Mouse (Mus musculus) MEL (cell line): ENCODE measurements around the gene Sc5d. TPM values are rescaled to one million over a fixed set of nuclear protein-coding genes. Genes with fewer than 3 reads are reported as not detected.

Experiments
- DNase-seq: peaks from one replicate; pipeline ENCODE4 v3.0.0; 2011; ENCODE audit warnings: low read depth, low spot score
- H3K27ac ChIP-seq: 2 replicates; pipeline ENCODE4 v1.5.1; 2012; ENCODE audit warnings: low read depth, mild to moderate bottlenecking, control low read depth, low read length, moderate library complexity; ENCODE audit not compliant: control insufficient read depth
- H3K27me3 ChIP-seq, 2 experiments: fragments of 150-350 bp in 1 of 2; sonication (generic) in 1 of 2; 2 replicates each; pipeline ENCODE4 v1.6.1; 2012; ENCODE audit warnings: low read length in 2 of 2, mild to moderate bottlenecking in 2 of 2, improper control_type of control experiment in 1 of 2, moderate library complexity in 1 of 2; ENCODE audit not compliant: insufficient read depth in 2 of 2, control insufficient read depth in 1 of 2
- H3K36me3 ChIP-seq, 2 experiments: 2 replicates each; pipeline ENCODE4 v1.6.1; 2012 to 2014; ENCODE audit warnings: low read length in 2 of 2, improper control_type of control experiment in 1 of 2, inconsistent platforms in 1 of 2, mild to moderate bottlenecking in 1 of 2; ENCODE audit not compliant: insufficient read depth in 2 of 2, control insufficient read depth in 1 of 2
- H3K4me1 ChIP-seq, 2 experiments: fragments of 150-350 bp in 1 of 2; sonication (generic) in 1 of 2; 2 replicates each; pipeline ENCODE4 v1.6.1; 2012; ENCODE audit warnings: low read length in 2 of 2, improper control_type of control experiment in 1 of 2, mild to moderate bottlenecking in 1 of 2; ENCODE audit not compliant: insufficient read depth in 2 of 2, control insufficient read depth in 1 of 2
- H3K4me3 ChIP-seq, 2 experiments: fragments of 150-350 bp in 1 of 2; sonication (generic) in 1 of 2; 2 replicates each; pipeline ENCODE4 v1.5.1; 2012; ENCODE audit warnings: low read depth in 2 of 2, low read length in 2 of 2, mild to moderate bottlenecking in 2 of 2, moderate library complexity in 2 of 2, control low read depth in 1 of 2, improper control_type of control experiment in 1 of 2; ENCODE audit not compliant: control insufficient read depth in 1 of 2, insufficient read depth in 1 of 2
- H3K79me2 ChIP-seq: 2 replicates; pipeline ENCODE4 v1.6.1; 2012; ENCODE audit warnings: mild to moderate bottlenecking, low read length, moderate library complexity; ENCODE audit not compliant: control insufficient read depth, poor library complexity, insufficient read depth
- H3K9ac ChIP-seq: 2 replicates; pipeline ENCODE4 v1.6.1; 2012; ENCODE audit warnings: low read depth, mild to moderate bottlenecking, control low read depth, low read length, moderate library complexity; ENCODE audit not compliant: control insufficient read depth, poor library complexity, severe bottlenecking
- H3K9me3 ChIP-seq: fragments of 150-350 bp; sonication (generic); replicated peaks from 2 replicates; pipeline ENCODE4 v1.6.1; 2012; ENCODE audit warnings: mild to moderate bottlenecking, low read length, improper control_type of control experiment, moderate library complexity; ENCODE audit not compliant: insufficient read depth
- BHLHE40 ChIP-seq: IDR thresholded peaks from 2 replicates; pipeline ENCODE4 v1.6.1; 2012; ENCODE audit warnings: low read depth, mild to moderate bottlenecking, inconsistent platforms, low read length, improper control_type of control experiment, borderline replicate concordance
- CHD1 ChIP-seq: IDR thresholded peaks from 2 replicates; pipeline ENCODE4 v1.6.1; 2012; ENCODE audit warnings: low read depth, mild to moderate bottlenecking, inconsistent platforms, low read length, improper control_type of control experiment
- CTCF ChIP-seq, 3 experiments: IDR thresholded peaks in 2 of 3; conservative IDR thresholded peaks in 1 of 3; 2 replicates each; pipeline ENCODE4 v1.5.1; 2011 to 2012; ENCODE audit warnings: low read length in 3 of 3, low read depth in 2 of 3, mild to moderate bottlenecking in 2 of 3, improper control_type of control experiment in 1 of 3, inconsistent platforms in 1 of 3, mixed read lengths in 1 of 3, moderate library complexity in 1 of 3; ENCODE audit not compliant: control insufficient read depth in 1 of 3, insufficient read depth in 1 of 3, poor library complexity in 1 of 3, severe bottlenecking in 1 of 3
- E2F4 ChIP-seq: IDR thresholded peaks from 2 replicates; pipeline ENCODE4 v1.6.1; 2011; ENCODE audit warnings: low read depth, low read length, improper control_type of control experiment, borderline replicate concordance
- EP300 ChIP-seq, 2 experiments: IDR thresholded peaks; 2 replicates each; pipeline ENCODE4 v1.6.1; 2011; ENCODE audit warnings: improper control_type of control experiment in 2 of 2, low read length in 2 of 2, low read depth in 1 of 2, mild to moderate bottlenecking in 1 of 2
- ETS1 ChIP-seq: IDR thresholded peaks from 2 replicates; pipeline ENCODE4 v1.6.1; 2012; ENCODE audit warnings: low read depth, mild to moderate bottlenecking, inconsistent platforms, low read length, improper control_type of control experiment, moderate library complexity
- GABPA ChIP-seq: IDR thresholded peaks from 2 replicates; pipeline ENCODE4 v1.6.1; 2012; ENCODE audit warnings: low read depth, mild to moderate bottlenecking, inconsistent platforms, low read length, improper control_type of control experiment, moderate library complexity
- JUND ChIP-seq: IDR thresholded peaks from 2 replicates; pipeline ENCODE4 v1.6.1; 2011; ENCODE audit warnings: low read depth, mild to moderate bottlenecking, improper control_type of control experiment, low read length
- KAT2A ChIP-seq: conservative IDR thresholded peaks from 2 replicates; pipeline ENCODE4 v1.6.1; 2012; ENCODE audit warnings: low read depth, low read length, improper control_type of control experiment, inconsistent platforms
- MAFK ChIP-seq: IDR thresholded peaks from 2 replicates; pipeline ENCODE4 v1.6.1; 2011; ENCODE audit warnings: low read depth, mild to moderate bottlenecking, low read length, improper control_type of control experiment, borderline replicate concordance
- MAZ ChIP-seq: IDR thresholded peaks from 2 replicates; pipeline ENCODE4 v1.6.1; 2012; ENCODE audit warnings: low read depth, mild to moderate bottlenecking, inconsistent platforms, low read length, improper control_type of control experiment
- MXI1 ChIP-seq: IDR thresholded peaks from 2 replicates; pipeline ENCODE4 v1.6.1; 2011; ENCODE audit warnings: mild to moderate bottlenecking, low read depth, low read length, improper control_type of control experiment
- POLR2A ChIP-seq, 2 experiments: IDR thresholded peaks; 2 replicates each; pipeline ENCODE4 v1.6.1; 2011 to 2012; ENCODE audit warnings: low read length in 2 of 2, mild to moderate bottlenecking in 2 of 2, control low read depth in 1 of 2, improper control_type of control experiment in 1 of 2, low read depth in 1 of 2, moderate library complexity in 1 of 2; ENCODE audit not compliant: control insufficient read depth in 1 of 2, insufficient read depth in 1 of 2, poor library complexity in 1 of 2
- POLR2AphosphoS2 ChIP-seq: IDR thresholded peaks from 2 replicates; pipeline ENCODE4 v1.6.1; 2011; ENCODE audit warnings: low read length, improper control_type of control experiment
- POLR2AphosphoS5 ChIP-seq: IDR thresholded peaks from 2 replicates; pipeline ENCODE4 v1.6.1; 2012; ENCODE audit warnings: low read depth, borderline replicate concordance, mild to moderate bottlenecking, inconsistent platforms, low read length, moderate library complexity, mixed read lengths
- RAD21 ChIP-seq: IDR thresholded peaks from 2 replicates; pipeline ENCODE4 v1.6.1; 2011; ENCODE audit warnings: mild to moderate bottlenecking, low read depth, low read length, improper control_type of control experiment
- RCOR1 ChIP-seq: IDR thresholded peaks from 2 replicates; pipeline ENCODE4 v1.6.1; 2012; ENCODE audit warnings: low read depth, mild to moderate bottlenecking, inconsistent platforms, low read length, improper control_type of control experiment
- SIN3A ChIP-seq: IDR thresholded peaks from 2 replicates; pipeline ENCODE4 v1.6.1; 2012; ENCODE audit warnings: low read length, improper control_type of control experiment, inconsistent platforms
- TBP ChIP-seq: IDR thresholded peaks from 2 replicates; pipeline ENCODE4 v1.8.0; 2011; ENCODE audit warnings: low read depth, low read length, improper control_type of control experiment
- TCF12 ChIP-seq: IDR thresholded peaks from 2 replicates; pipeline ENCODE4 v1.6.1; 2014; ENCODE audit warnings: low read depth, mild to moderate bottlenecking, inconsistent platforms, low read length, improper control_type of control experiment, moderate library complexity
- UBTF ChIP-seq: IDR thresholded peaks from 2 replicates; pipeline ENCODE4 v1.6.1; 2012; ENCODE audit warnings: low read depth, mild to moderate bottlenecking, inconsistent platforms, low read length, improper control_type of control experiment, moderate library complexity, borderline replicate concordance; ENCODE audit not compliant: insufficient read depth
- USF1 ChIP-seq: IDR thresholded peaks from 2 replicates; pipeline ENCODE4 v1.6.1; 2014; ENCODE audit warnings: low read depth, mild to moderate bottlenecking, inconsistent platforms, low read length, improper control_type of control experiment, moderate library complexity
- ZC3H11A ChIP-seq: IDR thresholded peaks from 2 replicates; pipeline ENCODE4 v1.6.1; 2012; ENCODE audit warnings: low read depth, mild to moderate bottlenecking, inconsistent platforms, low read length, improper control_type of control experiment
- polyA plus RNA-seq, 2 experiments: library from polyadenylated mRNA; stranded (reverse) in 1 of 2; unstranded in 1 of 2; fragments of >175 nt in 1 of 2; fragments of >200 nt in 1 of 2; gene quantifications; 2 replicates each; pipeline versions ENCODE4 v1.2.1 to v1.2.4; 2012; ENCODE audit warnings: low replicate concordance in 2 of 2, low read depth in 1 of 2; ENCODE audit not compliant: insufficient read length in 2 of 2, insufficient read depth in 1 of 2, missing spikeins in 1 of 2
- total RNA-seq: library from RNA; depleted of rRNA; stranded (reverse); fragments of 300-350 nt; gene quantifications from 2 replicates; pipeline ENCODE4 v1.2.3, GENCODE M21; 2012

The Sc5d gene
- total and polyA plus RNA-seq, 3 experiments: 17.9 to 24.2 TPM; not detected in 1

DNA sequence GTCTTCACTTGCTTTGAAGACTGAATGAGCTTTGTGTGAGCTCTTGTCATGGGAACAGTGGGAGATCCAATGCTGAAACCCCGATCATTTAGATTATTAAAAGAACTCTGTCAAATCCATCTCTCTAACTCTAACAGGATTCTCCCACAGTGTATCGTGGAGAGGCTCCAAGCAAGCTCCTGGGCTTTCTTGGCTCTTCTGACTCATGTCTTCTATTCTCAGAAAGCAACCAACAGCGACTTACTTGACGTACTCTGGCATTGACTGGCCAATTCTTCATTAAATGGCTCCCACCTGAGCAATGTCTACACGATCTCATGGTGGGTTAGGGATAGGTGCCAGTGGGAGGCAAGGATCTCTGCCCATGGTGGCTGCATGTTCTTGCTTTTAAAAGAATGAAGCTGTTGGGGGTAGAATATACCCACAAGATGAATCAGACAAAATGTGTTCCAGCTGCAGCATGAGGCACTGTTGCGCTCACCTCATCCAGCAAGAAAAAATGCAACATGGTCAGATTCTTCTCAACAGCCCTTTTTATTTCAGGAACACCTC is 37.1 kb upstream of the Sc5d start:
- H3K4me3 ChIP-seq: no peak overlapping the region
- no peaks in the 10 kb centered on the region for H3K27me3 ChIP-seq
- H3K9me3 ChIP-seq: no peaks in the 10 kb centered on the region
- H3K9ac ChIP-seq: no peak overlapping the region
- TF ChIP-seq GABPA: no peak
- no peak for TF ChIP-seq BHLHE40
- no peak for TF ChIP-seq ZC3H11A
- TF ChIP-seq MAFK: no peak
- no peak for TF ChIP-seq POLR2AphosphoS5
- TF ChIP-seq MAZ: no peak
- no peak for TF ChIP-seq POLR2A (IDR thresholded peaks at IDR 0.05; ENCODE audit: control insufficient read depth in 1 of 2, insufficient read depth in 1 of 2, low read depth in 1 of 2, low read length in 2 of 2, poor library complexity in 1 of 2)
- TF ChIP-seq RAD21: no peak
- TF ChIP-seq TBP: no peak
- no peak for TF ChIP-seq JUND
- TF ChIP-seq RCOR1: no peak
- no peak for TF ChIP-seq POLR2AphosphoS2
- no peak for TF ChIP-seq SIN3A
- TF ChIP-seq ETS1: no peak
- no peak for TF ChIP-seq UBTF
- no peak for TF ChIP-seq TCF12
- TF ChIP-seq CHD1: no peak
- no peak for TF ChIP-seq MXI1
- no peaks in the 10 kb centered on the region for H3K4me1 ChIP-seq
- H3K79me2 ChIP-seq: no peaks in the 10 kb centered on the region
- no peaks in the 10 kb centered on the region for H3K36me3 ChIP-seq
- no peak for DNase-seq
- no peak overlapping the region for H3K27ac ChIP-seq

DNA sequence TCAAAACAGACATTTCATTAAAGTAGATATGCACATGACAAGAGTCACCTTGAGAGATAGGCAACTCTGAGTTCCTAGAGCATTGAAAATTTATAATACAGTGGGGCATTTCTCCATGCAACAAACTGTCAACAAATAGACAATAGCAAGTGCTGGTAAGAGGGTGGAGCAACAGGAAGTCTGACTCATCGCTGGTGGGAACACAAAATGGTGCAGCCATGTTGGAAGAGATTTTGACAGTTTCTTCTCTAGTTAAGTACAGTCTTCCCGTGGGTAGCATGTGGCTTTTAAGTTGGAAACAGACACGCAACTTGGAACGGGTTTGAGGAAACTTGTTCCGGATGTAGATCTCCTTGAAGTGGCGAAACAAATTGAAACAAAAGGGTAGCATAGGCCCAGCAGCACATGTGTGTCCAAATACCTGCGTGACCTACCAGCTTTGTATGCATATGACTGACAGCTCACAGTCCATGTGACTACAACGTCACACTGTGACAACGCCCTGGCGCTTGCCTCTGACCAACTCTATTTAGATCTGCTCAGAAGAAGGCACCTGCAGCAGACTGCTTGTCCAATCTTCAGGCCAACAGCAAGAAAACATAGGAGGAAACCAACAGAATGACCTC is 32.4 kb upstream of the Sc5d start:
- Histone ChIP-seq H3K4me1 (no peaks in the 10 kb centered on the region), H3K9me3 (no peaks in the 10 kb centered on the region), H3K4me3 (no peak overlapping the region), H3K36me3 (no peaks in the 10 kb centered on the region), H3K9ac (no peak overlapping the region), H3K27me3 (no peaks in the 10 kb centered on the region), H3K27ac (no peak overlapping the region), H3K79me2 (no peaks in the 10 kb centered on the region)
- TF ChIP-seq KAT2A (no peak), USF1 (no peak), UBTF (no peak), GABPA (no peak), EP300 (IDR thresholded peaks at IDR 0.05; ENCODE audit: low read depth in 1 of 2, low read length in 2 of 2) (no peak), E2F4 (no peak), CTCF (IDR thresholded peaks at IDR 0.05 in 2 of 3, conservative IDR thresholded peaks at IDR 0.05 in 1 of 3; ENCODE audit: control insufficient read depth in 1 of 3, insufficient read depth in 1 of 3, low read depth in 2 of 3, low read length in 3 of 3, poor library complexity in 1 of 3, severe bottlenecking in 1 of 3) (no peak)
- DNase-seq: no peak
